Mouse (Mus musculus): ENCODE measurements at regions not wholly inside any gene's neighbourhood (a gene's known extent, or its start where the extent isn't known, plus 50 kb on each side); places are given as distances from the start of the nearest gene placed in this dataset.

DNA sequence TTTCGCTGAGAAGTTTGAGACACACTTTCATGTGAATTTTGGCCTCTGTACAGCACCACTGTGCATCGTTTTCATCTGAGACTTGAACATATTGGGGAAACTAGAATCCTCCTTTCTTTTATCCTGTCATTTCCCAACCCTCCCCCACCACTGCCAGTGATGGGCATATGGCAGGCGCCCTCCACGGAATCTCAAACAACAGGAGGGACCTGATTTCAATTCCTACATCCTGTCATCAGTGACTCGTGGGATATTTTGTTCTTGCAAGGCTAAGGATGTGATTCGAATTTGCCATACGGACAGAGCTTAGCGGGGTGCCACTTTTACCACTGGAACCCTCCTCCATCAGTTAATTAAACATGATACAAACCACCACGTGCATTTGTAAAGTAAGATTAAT, 60.9 kb upstream of the Etaa1 start:
- Histone ChIP-seq H3K4me3 (ENCODE audit: low read length) (no peak overlapping the region), H3K27me3 (ENCODE audit: control insufficient read depth, insufficient read depth, low read depth, low read length) (no peaks in the 10 kb centered on the region), H3K9ac (ENCODE audit: low read length) (no peak overlapping the region), H3K4me2 (ENCODE audit: low read depth, low read length) (no peak overlapping the region), H3K36me3 (ENCODE audit: control insufficient read depth, insufficient read depth, low read length) (no peaks in the 10 kb centered on the region), H3K4me1 (replicated peaks; ENCODE audit: control insufficient read depth, insufficient read depth, low read length) (peaks cover 6% of the 10 kb centered on the region), H3K9me3 (ENCODE audit: control insufficient read depth, low read length) (no peaks in the 10 kb centered on the region), H3K27ac (ENCODE audit: low read length) (no peak overlapping the region)
- WGBS = 41% methylated on average over 9 of the region's 9 CpGs
- ATAC-seq (ENCODE audit: low read depth) = no peak

- Histone ChIP-seq H3K4me1 (replicated peaks; ENCODE audit: control insufficient read depth, insufficient read depth, low read length) (peaks cover 6% of the 10 kb centered on the region), H3K27me3 (ENCODE audit: control insufficient read depth, insufficient read depth, low read depth, low read length) (no peaks in the 10 kb centered on the region), H3K9ac (ENCODE audit: low read length) (no peak overlapping the region), H3K9me3 (ENCODE audit: control insufficient read depth, low read length) (no peaks in the 10 kb centered on the region), H3K4me2 (ENCODE audit: low read depth, low read length) (no peak overlapping the region), H3K4me3 (ENCODE audit: low read length) (no peak overlapping the region), H3K36me3 (ENCODE audit: control insufficient read depth, insufficient read depth, low read length) (no peaks in the 10 kb centered on the region), H3K27ac (ENCODE audit: low read length) (no peak overlapping the region)
- ATAC-seq (ENCODE audit: low read depth) = no peak
- 30% methylated on average over 5 of the region's 5 CpGs for WGBS
Measured at GRCm38 (mm10) chr11:18012085-18012484, 58.4 kb upstream of the Etaa1 start.

DNA sequence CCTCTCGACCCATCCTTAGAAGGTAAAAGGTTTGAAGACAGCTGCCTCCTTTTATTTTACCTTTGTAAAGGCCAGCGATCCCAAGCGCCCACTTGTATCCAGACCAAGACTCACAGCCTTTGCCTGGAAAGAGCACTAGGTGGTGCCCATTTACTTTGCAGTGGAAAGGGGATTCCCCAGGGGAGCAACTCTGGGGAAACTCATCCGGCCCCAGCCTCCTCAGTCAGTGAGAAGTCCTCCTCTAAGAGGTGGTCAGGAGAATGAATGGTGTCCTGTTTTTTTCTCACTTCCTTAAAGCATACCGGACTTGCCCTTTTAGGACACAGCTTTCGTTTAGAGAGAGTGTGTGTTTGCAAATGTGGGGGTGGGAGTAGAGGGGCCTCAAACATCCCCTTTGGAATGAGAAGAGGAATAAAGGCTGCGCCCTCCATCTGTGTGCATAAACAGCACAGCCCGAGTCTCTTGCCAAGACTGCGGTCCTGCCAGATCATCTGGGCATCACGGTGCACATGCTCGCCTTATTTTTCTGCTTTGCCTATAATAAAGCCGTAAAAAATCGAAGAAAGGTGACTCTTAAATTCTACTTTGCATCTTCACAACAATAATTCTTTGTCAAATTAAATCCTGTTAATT, 57.5 kb upstream of the Etaa1 start:
- H3K9me3 ChIP-seq (ENCODE audit: control insufficient read depth, low read length) = no peaks in the 10 kb centered on the region
- H3K9ac ChIP-seq (ENCODE audit: low read length) = peak overlapping the region; percentile 2
- no peaks in the 10 kb centered on the region for H3K36me3 ChIP-seq (ENCODE audit: control insufficient read depth, insufficient read depth, low read length)
- ATAC-seq (ENCODE audit: low read depth) = peak; percentile 97
- no peak overlapping the region for H3K27ac ChIP-seq (ENCODE audit: low read length)
- H3K27me3 ChIP-seq (ENCODE audit: control insufficient read depth, insufficient read depth, low read depth, low read length) = no peaks in the 10 kb centered on the region
- H3K4me1 ChIP-seq (replicated peaks; ENCODE audit: control insufficient read depth, insufficient read depth, low read length) = peaks cover 6% of the 10 kb centered on the region
- peak overlapping the region; percentile 35 for H3K4me3 ChIP-seq (ENCODE audit: low read length)
- peak overlapping the region; percentile 58 for H3K4me2 ChIP-seq (ENCODE audit: low read depth, low read length)
- WGBS = 8% methylated on average over 13 of the region's 13 CpGs

- no peak for ATAC-seq (ENCODE audit: low read depth)
Measured at GRCm38 (mm10) chr11:18008140-18008539, 54.5 kb upstream of the Etaa1 start.

More at GRCm38 (mm10) chr11:18008140-18008539, 54.5 kb upstream of the Etaa1 start:
- Histone ChIP-seq H3K9ac (ENCODE audit: low read length) (no peak overlapping the region), H3K9me3 (ENCODE audit: control insufficient read depth, low read length) (no peaks in the 10 kb centered on the region), H3K36me3 (ENCODE audit: control insufficient read depth, insufficient read depth, low read length) (no peaks in the 10 kb centered on the region), H3K4me3 (ENCODE audit: low read length) (no peak overlapping the region), H3K4me2 (ENCODE audit: low read depth, low read length) (no peak overlapping the region), H3K27ac (ENCODE audit: low read length) (no peak overlapping the region), H3K4me1 (replicated peaks; ENCODE audit: control insufficient read depth, insufficient read depth, low read length) (peaks cover 6% of the 10 kb centered on the region), H3K27me3 (ENCODE audit: control insufficient read depth, insufficient read depth, low read depth, low read length) (no peaks in the 10 kb centered on the region)
- 87% methylated on average over 6 of the region's 6 CpGs for WGBS
